Mouse (Mus musculus) mouse trophoblast stem cell (cell line): ENCODE results near the gene Vps13c.

Source experiments
- in situ Hi-C, 2 experiments: fragments of 300-500 bp; cut with MseI, MboI; formaldehyde crosslinking; loops; 2 replicates in 1 of 2; 3 replicates in 1 of 2; pipeline ENCODE4 v1.15.1; 2025

Vps13c gene

GRCm38 (mm10) chr9:67830411-67831358, 9.5 kb upstream of the Vps13c start:
- in situ Hi-C loops = loop anchor here in 1 of 2 experiments (5.0 kb wide), 1 partner anchor 142 kb away; no protein-coding TSS in a partner anchor

- in situ Hi-C loops = loop anchor here in 1 of 2 experiments (5.0 kb wide), 1 partner anchor 141 kb away; no protein-coding TSS in a partner anchor
These were observed 8.7 kb upstream of the Vps13c start for GRCm38 (mm10) chr9:67831359-67832045.

GRCm38 (mm10) chr9:67832046-67832605, 8.1 kb upstream of the Vps13c start, which contains the start of gene C2cd4a:
C2cd4a (minus strand) TSS chr9:67832330.
- in situ Hi-C loops = loop anchor here in 1 of 2 experiments (5.0 kb wide), 1 partner anchor 140 kb away; no protein-coding TSS in a partner anchor

- in situ Hi-C loops = loop anchor here in 1 of 2 experiments (5.0 kb wide), 1 partner anchor 138 kb away; no protein-coding TSS in a partner anchor
These were observed 5.7 kb upstream of the Vps13c start for GRCm38 (mm10) chr9:67834535-67834934.

DNA sequence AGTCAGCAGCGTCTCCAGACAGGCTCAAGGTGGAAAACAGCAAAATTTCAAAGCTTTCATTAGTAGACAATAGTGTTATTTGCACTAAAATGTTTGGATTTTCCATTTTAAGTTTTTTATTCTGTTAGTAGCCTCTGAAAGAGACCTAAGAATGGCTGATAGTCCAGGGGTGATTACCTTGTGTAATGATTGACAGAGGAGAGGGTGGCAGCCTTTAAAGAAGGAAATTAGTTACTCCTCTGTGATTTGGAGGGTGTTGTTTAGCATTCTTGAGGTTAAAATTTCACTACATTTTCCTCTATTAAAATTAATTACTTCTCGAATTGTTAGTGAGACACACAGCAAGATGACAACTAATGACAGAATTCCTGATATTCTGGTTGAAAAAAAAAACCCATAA, 2.9 kb upstream of the Vps13c start:
- in situ Hi-C loops = no loop called here

- in situ Hi-C loops = no loop called here
These were observed 2.6 kb downstream of the Vps13c start for GRCm38 (mm10) chr9:67842797-67843196.

DNA sequence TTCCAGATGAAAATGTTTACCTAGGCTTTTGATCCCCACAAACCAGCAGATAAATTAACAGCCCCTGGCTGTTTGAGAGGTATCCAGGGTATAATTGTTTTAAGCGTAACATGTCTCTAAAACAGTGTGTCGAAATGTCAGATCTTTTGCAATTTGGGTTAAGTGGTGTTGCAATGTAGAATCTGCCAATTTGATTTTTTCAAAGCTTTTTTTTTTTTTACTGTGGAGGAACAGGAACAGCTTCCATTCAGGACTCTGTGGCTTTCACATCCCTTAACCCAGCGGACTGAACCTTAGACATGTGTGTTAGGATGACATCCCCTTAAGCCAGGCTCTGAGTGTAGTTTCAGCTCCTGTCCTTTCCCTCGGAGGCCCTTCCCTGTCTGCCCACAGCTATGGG, 4.8 kb downstream of the Vps13c start:
- in situ Hi-C loops = no loop called here

DNA sequence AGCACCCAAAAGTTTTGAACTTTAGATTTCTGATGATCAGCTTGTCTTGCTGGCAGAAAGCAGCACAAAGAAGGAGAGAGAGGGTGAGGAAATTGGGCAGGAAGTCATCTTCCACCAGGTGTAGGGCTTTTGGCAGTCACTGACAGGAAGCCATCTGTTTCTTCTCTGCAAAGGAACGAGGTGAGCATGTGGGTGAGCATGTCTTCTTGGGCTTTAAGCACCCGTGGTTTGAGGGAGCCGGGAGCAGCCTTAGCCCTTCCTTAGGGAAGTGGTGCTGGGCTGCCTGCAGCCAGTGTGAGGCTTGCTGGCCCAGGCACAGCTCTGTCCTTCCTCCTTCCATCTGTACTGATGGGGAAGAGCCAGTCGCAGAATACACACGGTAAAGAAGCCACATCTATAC, 5.5 kb downstream of the Vps13c start:
- in situ Hi-C loops = no loop called here

GRCm38 (mm10) chr9:67846089-67846488, 5.9 kb downstream of the Vps13c start:
- in situ Hi-C loops = no loop called here

DNA sequence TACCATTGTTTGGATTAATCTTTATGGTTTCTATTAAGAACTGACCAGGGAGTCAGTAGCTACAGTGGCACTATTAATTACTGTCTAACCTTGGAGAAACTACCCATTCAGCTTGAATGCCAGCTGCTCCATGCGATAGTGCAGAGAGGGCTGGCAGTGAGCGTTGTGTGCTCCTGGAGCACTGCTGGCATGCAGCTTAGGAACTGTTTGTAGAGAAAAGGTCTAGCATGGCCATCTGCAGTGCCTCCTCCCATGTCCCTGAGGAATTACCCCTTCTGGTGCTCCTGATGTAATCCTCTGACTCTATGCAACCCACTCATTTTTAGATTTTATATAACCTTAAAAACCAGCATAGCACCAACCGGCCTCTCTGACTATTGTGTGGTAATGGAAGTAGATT, 7.4 kb downstream of the Vps13c start:
- in situ Hi-C loops = no loop called here

DNA sequence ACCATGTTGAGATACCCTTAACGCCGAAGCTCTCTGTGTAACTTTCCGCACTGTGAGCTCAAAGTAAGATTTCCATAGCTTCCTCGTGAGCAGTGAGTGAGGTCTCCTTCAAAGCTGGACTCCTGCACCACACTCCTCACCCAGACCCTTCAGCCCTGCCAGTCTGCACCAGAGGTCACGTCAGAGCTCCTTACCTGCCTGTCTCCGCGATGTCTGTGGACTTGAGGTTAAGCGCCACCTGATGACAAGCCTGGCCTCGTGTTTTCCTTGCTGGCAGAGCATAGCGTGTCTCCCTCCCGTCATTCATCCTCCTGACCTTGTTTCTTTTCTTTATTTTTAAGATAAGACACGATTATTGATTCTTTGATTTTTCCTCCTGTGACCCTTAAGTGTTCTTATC, 9.2 kb downstream of the Vps13c start:
- in situ Hi-C loops = no loop called here

- in situ Hi-C loops = no loop called here
These were observed 9.7 kb downstream of the Vps13c start for GRCm38 (mm10) chr9:67849846-67850245.

DNA sequence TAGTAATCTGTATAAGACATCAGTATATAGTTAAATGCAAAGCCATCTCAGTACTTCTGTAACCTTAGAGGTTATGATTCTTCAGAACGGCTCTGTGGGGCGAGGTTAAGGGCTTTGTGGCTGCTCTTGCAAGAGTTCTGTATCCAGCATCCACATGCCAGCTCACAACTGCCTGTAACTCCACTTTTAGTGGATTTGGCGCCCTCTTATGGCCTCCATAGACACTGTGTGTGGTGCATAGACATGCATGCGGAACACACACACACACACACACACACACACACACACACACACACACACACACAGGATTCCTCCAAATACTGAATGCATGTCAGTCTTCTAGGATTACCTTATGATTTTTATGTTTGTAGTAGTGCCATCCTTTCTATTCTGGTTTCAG, 11.0 kb downstream of the Vps13c start:
- in situ Hi-C loops = no loop called here

DNA sequence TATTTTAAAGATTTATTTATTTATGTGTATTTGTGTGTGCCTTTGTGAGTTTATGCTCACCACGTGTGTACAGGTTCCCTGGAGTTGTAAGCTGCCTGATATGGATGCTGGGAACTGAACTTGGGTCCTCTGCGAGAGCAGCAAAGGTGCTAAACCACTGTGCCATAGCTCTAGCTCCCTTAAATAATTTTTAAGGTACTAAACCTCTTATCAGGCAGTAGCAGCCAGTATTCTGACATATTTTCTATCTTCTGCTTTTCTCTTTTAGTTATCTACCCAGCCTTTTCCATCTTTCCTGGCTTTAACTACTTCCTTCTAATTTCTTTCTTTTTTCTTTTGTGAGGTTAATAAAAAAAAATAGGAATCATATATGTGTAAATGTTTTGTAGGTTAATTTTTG, 20.1 kb downstream of the Vps13c start:
- in situ Hi-C loops = no loop called here

- in situ Hi-C loops = no loop called here
These were observed 23.1 kb downstream of the Vps13c start for GRCm38 (mm10) chr9:67863332-67863731.

DNA sequence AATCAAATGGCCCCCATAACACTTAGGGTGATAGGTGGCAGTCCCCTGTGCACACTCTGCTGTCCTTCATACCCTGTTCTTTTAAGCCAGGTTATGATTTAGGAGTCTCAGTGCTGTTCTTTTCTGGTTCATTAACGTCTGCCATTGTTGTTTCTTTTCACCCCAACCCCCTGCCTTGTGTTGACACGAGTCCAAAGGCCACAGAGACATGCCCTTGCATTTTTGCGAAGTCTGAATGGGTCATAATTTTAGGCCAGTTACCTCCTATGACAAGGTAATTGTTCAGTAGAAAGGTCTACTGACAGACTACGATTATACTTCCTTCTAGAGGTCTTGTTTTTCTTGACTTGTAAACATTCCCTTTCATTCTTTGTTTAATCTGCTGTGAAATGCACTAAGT, 23.8 kb downstream of the Vps13c start:
- in situ Hi-C loops = no loop called here

DNA sequence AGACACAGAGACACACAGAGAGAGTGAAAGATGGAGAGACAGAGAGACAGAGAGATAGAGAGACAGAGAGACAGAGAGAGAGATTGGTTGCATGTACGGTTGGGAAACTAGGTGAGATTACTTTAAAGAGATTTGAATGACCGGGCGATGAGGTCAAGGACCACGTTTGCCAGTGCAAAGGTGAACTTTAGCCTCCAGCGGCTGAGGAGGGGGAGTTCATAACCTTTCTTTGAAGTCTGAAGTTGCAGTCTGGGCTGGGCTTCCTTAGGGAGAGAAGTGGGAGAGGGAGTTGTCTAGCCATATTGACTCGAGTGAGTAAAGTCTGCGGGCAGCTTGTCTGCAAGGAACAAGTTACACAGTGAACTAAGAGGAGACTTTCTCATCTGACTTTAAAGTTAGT, 25.2 kb downstream of the Vps13c start:
- in situ Hi-C loops = no loop called here

GRCm38 (mm10) chr9:67867411-67867810, 27.2 kb downstream of the Vps13c start:
- in situ Hi-C loops = no loop called here

DNA sequence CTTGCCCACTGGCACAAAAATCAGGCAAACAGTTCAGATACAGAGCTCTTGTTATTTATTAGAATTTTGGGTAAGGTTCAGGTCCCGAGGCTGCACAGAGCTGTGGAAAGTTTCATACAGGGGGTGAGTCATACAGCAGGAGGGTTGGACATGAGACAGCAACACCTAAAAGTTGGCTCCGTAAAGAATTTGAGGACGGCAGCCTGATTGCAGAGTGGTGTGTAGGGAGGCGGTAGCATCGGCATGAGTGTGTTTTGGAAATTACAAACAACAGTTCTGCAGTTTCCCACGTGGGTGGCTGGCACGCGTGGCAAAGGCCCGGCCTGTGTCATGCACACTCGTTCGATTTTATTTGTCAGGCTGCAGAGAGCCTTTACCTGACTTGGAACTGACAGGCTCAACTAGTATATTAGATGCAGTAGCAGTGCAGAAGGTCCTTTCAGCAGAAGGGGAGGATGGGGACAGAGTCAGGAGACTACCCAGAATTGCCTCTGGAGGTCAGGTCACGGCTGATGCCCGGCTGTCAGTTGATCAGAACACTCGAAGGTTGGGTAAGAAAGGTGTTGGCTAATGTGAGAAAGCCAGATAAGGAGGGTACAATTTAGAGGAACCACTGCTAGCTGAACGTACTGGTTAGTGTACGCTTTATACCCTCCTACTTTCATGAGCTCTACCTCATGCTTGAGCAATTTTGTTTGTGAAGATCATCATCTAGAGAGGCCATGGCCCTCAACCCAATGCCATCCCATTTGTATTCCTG, 29.7 kb downstream of the Vps13c start:
- in situ Hi-C loops = no loop called here

DNA sequence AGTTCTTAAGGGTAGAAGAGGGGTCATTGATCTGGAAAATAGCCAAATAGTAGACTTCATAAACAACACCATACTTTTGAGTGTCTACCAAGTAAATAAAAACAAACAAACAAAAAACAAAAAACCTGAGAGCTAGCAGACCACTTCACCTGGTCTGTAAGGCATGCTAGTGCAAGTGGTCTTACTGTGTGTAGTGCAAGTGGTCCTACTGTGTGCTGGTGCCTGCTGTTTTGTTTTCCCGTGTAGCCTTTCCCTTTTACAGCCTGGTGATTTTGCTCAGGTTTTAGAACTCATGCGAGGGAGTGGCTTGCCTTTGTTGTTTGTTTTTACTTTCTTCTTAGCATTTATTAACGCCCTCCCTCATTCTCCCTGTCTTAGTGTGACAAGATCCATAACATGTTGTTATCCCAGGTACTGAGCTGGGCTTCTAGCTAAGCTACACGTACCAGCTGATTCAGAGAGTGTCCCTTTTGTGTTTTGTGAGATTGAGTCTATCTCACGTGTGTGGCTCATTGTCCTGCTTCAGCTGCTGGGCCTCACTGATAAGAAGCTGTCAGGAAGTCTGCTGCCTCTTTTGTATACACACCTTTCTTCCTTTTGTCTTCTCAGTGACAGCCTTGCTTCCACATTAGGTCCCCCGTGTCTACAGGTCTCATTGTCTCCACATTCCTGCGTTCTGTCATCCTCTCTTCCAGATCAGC, 34.5 kb downstream of the Vps13c start:
- in situ Hi-C loops = no loop called here

DNA sequence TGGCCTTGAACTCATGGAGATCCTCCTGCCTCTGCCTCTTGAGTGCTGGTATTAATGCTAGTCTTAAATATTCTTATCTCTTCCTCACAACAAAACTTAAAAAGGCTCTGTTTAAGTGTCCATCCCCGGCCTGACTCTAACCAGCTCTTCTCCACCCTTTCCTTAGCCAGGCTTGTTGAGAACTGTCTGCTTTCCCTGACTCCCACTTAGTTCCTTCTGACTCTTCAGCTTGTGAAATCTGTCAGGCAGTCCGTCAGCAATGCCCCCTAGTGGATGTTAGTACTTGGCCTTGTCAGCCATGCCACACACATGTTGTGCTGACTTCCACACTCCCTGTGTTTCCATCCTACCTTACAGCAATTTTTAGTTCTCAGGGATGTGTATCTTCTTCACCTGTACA, 35.1 kb downstream of the Vps13c start:
- in situ Hi-C loops = no loop called here
